Mouse (Mus musculus) thymus, adult 18-20 months (tissue): Measurements from ENCODE around the gene L3mbtl1.

Experiments
- DNase-seq, 2 experiments: peaks; one replicate each; pipeline ENCODE4 v3.0.0; 2022; ENCODE audit warnings: mixed read lengths in 2 of 2

Gene L3mbtl1

GRCm38 (mm10) chr2:162998528-162999230 is 55.4 kb downstream of the L3mbtl1 start:
- DNase-seq = no peak

DNA sequence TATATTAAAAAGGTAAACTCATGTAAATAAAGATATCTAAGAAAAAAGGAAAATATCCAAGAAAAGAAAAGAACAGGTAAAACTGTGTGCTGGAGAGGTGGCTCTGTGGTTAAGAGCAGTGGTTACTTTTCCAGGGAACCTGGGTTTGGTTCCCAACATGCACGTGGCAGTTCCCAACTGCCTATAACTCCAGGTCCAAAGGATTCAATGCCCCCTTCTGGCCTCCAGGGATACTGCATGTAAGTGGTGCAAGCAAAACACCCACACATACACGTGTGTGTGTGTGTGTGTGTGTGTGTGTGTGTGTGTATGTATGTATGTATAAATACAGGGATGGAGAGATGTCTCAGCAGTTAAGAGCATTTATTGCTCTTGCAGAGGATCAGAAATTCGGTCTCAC is 56.5 kb downstream of the L3mbtl1 start:
- DNase-seq = no peak

DNA sequence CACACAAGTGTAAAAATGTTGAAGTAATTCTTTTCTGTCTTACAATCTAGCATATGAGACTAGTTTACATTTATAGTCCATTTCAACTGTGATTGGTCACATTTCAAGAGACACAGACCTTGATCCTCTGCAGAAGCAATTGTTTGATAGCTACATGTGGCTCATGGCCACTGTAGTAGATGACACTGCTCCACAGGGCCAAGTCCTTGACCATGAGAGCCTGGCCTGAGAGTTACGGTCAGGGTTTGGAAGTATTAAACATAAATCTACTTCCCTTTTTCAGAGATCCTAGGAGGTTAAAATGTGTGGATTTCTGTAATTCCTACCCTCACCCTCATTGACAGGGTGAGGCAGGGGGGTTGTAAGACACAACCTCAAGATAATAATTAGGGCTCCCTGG is 57.8 kb downstream of the L3mbtl1 start:
- DNase-seq = no peak

GRCm38 (mm10) chr2:163007299-163007698 is 64.0 kb downstream of the L3mbtl1 start:
- DNase-seq = no peak

GRCm38 (mm10) chr2:163016916-163017743 is 73.9 kb downstream of the L3mbtl1 start, which contains the start of gene Ift52:
Ift52 (plus strand) TSS chr2:163017354.
- peak; percentile 74 to 84 for DNase-seq
